Mouse (Mus musculus): Measurements from ENCODE around the gene Tti1.
"Not testable (repeated sequence)": the region's sequence is repeated elsewhere in the genome, so short reads cannot be mapped to it uniquely, and the experiment has no call there.

Tti1 gene

DNA sequence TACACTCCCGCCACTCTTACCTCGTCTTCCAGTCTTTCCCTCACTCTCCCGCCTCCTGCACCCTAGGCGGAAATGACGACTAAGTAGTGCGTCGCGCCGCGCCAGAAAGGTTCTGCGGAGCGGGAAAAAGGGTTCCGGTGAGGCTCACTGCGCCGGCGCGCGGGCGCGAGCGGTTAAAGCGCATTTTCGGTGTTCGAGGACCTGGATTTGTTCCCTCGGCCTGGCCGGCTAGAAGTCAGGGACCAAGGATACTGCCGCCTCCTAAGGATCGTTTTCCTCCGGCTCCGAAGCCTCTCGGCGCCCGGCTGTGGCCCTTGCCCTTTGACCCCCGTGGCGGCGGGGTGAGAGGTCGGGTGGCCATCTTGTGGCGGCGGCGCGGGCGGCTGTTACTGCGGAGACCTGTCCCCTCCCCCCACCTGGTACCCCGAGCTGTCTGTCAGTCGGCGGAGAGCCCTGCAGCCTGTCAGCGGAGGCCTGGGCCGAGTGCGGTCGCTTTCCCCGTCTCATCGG lies at the start of gene Tti1, which contains the start of gene Rprd1b:
Tti1 (minus strand) TSS at position 80 of the 510 bp plus-strand sequence.
Rprd1b (plus strand) TSS at position 144 of the 510 bp plus-strand sequence.
- peak; percentile 93 for DNase-seq

DNA sequence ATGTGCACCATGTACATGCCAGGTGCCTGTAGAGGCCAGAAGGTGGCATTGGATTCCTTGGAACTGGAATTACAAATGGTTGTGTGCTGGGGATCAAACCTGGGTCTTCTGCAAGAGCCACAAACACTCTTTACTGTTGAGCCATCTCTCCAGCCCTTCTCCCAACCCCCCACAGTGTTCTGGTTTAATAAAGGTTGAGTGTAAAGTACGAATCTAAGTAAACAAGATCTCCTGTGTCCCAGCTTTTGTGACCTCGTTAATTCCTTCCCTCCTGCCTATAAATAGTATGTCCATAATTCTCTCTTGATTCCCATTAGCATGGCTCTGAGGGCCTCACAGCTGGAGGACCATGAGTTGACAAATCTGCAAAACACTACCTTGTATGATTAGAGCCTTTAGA lies 49.7 kb upstream of the Tti1 start:
- DNase-seq: no peak

DNA sequence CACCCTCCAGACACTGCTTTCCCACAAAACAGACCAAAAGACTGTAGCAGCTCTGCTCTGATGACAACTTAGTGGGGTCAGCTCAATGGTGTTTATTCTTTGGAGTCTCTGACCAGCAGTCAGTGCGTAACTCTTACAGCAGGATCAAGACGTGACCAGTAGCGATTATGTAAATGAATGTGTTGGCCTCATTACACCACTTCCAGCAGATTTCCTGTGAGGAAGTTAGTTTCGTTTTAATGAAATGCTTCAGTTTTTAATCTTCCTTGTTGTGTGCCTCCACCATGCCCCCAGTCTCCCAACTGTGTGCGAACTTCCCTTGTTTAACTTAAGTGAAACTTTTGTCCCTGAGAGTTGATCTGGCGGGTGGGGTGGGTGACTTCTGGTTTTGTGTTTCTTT lies 48.5 kb upstream of the Tti1 start:
- DNase-seq: no peak

DNA sequence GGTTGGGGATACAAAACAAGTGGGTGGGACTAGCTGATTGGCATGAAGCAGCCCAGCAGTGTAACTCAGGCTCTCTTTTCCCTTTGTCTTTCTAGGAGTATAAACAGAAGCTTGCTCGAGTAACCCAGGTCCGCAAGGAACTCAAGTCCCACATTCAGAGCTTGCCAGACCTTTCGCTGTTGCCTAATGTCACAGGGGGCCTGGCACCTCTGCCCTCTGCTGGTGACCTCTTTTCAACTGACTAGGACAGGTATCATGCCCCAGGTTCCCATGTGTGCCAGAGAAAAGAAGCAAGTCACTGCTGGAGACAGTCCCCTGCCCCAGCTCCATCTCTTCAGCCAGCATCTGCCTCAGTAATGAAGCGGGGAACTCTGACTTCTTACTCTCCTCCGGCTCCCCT lies 46.6 kb upstream of the Tti1 start:
- DNase-seq: no peak

DNA sequence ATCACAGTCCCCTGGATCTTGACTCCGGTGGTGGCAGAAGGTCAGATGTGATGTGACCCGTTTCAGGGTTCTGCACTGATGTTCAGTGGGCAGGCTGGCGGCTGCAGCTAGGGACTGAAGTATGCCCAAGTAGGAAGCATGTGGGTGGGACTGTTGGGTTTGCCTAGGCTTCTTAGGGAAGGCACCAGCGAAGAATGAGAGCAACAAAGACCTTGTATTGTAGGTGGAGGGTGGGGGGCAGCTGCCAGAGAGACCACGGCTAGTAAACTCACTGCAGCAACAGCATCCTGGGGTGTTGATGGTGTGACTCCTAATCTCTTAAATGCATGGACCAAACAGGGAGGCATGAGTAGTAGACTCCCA lies 43.4 kb upstream of the Tti1 start:
- no peak for DNase-seq

DNA sequence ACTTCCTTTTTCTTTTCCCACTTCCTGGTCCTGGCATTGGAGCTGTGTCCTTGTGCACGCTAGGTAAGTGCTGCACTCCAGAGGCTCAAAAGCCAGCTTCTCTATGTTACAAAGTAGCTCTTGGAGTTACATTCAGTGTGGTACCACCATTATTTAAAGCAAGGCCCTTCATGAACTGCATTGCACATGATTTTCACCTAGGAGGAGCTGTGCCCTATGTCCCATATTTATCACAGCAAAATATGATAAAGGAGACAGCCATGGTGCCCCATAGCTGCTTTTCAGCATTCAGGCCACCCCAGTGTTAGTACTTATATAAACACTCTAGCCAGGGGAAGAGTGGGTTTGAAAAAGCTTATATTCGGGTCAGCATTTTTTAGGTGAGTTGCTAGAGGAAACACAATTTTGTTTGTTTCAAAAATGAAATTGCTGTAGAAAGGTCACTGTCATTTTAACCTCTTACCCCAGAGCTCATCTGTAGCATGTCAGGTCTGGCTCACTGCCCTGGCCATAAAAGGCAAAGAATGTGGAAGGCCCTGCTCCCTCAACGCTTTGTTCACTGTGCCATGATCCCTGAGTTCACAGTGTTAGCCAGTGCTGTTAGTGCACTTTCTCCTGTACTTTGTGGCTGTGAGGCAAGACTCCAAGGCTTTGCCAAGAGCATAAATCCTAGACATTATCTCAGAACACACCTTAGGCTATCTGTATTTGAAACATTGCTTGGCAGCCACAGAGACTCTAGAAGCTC lies 42.8 kb upstream of the Tti1 start:
- DNase-seq: no peak

DNA sequence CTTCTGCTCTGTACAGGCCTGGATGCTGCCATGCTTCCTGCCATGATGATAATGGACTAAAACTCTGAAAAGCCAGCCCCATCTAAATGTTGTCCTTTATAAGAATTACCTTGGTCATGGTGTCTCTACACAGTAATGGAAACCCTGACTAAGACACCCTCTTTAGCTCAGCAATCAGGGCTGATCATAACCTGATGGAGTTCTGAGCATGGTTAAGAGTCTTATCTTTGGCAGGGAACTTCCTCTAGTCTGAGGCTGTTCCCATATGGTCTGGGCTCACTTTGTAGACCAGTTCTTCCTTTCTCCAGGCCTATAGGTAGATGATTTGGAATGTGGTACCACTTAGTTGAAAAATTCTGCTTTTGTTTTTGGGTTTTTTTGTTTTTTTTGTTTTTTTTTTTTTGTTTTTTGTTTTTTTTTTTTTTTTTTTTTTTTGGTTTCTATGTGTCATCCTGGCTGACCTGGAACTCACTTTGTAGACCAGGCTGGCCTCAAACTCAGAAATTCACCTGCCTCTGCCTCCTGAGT lies 40.3 kb upstream of the Tti1 start:
- DNase-seq: no peak

DNA sequence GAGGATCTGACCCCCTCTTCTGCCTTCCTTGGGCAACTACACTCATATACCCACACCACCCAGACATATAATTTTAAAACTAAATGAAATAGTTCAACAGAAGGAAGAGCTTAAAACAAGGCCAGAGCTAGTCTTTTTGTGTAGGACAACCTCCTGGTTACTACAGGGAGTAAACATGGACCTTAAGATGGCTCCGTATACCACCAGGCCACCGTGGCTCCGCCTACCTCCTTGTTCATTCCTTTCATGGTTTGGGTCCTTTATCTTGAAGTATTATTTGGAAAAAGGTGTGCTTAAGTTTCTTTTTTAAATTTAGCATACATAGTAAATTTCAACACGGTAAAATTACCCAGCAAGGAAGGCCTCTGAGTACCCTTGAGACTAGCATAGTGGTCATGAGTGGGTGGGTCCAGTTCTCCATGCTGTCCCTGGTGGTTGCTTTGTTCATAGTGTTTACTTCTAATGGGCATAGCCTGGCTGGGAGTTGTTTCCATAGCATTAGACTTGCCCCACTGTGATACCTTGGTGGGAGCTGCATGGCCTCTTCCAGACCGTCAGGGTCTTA lies 39.1 kb upstream of the Tti1 start:
- DNase-seq: no peak

DNA sequence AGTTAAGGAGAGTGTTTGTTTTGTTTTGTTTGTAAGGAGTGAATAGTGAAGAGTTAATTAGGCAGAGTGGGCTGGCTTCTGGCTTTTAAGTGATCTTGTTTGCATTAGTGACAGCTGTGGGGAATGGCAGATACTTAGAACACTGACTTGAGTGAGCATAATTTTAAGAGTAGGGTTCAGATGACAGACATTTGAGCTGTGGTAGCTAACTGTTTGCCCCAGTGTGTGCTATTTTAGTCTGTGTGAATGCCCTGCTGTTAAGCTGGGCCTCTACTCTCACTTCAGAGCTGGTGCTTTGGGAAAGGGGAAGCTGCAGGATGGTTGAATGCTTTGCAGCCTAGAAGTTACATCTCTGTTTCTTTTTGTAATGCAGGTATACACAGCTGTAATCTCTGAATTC lies 38.2 kb upstream of the Tti1 start:
- no peak for DNase-seq

DNA sequence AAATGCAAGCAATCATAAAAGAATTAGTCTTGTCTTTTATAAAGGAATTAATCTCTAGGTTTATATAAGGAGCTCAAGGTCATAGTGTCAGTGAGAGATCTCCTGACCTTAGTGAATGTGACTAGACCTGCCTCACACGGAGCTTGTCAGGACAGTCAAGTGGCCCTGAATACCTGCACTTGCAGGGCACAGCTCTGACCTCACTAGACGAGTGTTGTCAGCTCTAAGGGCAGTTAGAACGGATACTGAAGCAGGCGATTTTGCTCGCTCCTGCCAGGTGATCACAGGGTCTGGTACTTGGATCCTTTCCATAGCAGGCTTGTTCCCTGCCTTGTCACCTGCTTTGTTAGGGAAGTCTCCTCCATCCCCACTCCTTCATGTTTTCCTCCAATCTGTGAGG lies 36.8 kb upstream of the Tti1 start:
- no peak for DNase-seq

DNA sequence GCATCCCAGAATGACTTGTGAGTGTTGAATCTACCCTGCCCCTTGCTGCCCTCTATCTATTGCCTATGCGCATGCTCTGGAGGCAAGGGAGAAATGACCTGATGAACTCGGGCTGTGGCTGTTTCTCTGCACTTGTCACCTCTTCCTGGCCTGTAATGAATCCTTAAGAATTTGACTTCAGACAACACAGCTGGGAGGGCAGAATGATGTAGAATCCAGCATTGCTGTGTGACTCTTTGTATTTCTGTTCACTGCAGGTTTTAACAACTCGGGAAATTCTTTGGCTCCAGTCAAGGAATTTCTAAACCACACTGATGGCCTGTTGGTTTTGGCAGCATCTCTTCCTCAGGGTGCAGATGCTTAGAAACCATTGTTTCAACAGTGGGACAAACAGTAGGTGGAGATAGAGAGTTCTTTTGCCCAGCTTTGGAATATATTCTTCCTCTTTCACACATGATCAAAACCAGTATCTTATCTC lies 36.4 kb upstream of the Tti1 start:
- peak; percentile 23 for DNase-seq

DNA sequence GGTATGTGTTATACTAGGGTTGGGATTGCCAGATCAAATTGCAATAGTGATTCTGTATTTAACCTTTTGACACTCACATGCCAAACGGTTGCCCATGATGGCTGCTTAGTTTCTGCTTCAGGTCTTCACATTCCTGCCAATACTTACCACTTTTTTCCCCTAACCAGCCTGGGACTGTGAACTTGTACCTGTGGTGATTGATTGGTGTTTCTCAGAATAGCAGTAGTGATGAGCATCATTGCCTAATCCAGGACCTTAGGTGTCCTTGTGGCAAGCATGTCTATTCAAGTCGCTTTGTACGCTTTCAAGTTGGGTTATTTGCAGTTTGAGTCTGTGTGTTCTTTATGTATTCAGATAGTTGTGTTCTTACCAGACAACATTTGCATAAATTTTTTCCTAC lies 34.8 kb upstream of the Tti1 start:
- DNase-seq: no peak

DNA sequence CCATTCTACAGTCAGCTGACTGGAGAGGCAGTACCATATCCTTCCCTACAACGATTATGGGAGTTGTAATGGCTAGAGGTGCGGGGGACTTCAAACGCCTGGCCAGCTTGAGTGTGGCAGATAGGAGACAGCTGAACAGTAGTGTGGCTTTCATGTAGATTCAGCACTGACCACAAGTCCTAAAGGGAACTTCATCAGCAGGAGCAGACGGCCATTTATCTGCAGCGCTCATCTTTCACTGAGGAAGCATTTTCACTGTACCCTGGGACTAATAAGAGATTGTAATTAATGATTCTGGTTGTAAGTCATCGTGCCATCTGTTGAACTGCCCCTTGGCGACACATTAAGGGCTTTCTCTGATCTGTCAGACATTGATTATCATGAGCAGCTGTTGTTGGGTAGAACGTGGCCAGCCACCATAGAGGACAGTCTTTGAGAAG lies 31.5 kb upstream of the Tti1 start:
- no peak for DNase-seq

DNA sequence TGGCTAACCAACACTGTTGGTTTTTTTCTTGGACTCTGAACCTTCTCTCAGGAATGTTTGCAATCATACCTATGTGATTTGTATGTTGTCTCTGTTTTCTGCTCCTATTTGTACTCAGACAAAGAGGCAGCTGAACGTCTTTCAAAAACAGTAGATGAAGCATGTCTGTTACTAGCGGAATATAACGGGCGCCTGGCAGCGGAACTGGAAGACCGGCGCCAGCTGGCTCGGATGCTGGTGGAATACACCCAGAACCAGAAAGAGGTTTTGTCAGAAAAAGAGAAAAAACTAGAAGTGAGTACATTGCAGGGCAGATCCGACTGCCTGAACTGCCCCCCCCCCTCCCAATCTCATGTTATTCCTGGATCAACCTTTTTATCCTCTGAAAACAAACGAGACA lies 30.3 kb upstream of the Tti1 start:
- peak; percentile 85 for DNase-seq

DNA sequence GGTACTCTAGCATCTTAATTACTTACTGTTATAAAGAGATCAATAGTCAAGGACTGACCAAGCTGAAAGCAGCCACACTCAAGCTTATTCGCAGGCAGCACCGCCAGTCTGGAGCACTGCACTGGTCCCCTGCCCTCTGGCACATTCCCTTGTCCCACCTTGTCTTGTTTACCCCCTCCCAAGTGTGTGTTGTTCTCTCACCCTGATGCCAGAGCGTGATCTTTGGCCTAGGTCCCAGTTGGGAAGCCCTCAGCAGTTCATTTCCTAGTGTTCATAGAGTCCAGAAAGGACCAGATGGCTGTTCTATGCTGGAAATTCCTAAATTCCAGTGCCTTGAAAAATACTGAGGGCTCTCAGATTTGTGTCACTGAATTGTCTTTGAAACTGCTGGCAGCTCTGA lies 28.8 kb upstream of the Tti1 start:
- peak; percentile 86 for DNase-seq

DNA sequence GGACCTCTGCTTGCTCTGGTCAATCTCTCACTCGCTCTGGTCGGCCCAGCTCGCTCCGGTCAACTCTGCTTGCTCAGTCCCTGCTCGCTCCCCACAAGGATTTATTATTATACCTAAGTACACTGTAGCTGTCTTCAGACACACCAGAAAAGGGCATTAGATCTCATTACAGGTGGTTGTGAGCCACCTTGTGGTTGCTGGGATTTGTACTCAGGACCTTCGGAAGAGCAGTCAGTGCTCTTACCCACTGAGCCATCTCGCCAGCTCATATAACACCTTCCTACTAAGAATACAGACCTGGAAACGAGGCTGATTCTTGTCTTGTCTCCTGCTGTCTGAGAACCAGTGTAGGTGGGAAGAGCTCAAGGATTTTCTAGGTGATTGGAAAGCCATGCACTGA lies 27.1 kb upstream of the Tti1 start:
- DNase-seq: not testable (repeated sequence)

DNA sequence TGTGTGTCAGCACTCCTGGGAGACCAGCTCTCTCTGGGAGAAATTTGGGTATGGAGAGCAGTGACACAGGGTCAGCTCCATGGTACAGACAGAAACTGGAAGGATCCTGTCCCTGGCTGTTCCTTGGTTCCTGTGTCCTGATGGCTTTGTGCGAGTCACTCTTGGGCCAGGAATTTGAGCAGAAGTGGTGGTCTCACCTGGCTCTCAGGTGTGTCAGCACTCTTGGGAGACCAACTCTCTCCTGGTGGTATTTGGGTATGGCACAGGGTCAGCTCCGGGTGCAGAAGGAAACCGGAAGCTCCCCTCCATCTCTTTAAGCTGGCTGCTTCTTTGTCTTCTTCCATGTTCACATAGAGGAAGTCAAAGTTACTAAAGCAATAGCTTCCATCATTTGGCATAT lies 26.4 kb upstream of the Tti1 start:
- no peak for DNase-seq

DNA sequence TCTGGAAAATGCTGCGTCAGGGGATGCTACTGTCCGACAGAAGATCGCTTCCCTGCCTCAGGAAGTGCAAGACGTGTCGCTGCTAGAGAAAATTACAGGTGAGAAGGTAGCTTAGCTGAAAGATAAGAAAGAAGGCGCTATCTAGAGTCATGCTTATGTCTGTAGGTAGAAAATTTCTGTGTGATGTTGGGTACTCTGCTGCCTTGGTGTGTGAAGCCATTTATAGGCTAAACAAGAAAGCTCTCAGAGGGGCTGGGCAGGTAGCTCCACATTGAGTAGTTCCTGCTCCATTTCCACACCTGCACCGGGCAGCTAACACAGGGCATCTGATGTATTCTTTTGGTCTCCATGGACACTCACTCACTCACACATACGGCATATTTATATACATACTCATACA lies 21.9 kb upstream of the Tti1 start:
- DNase-seq: no peak

DNA sequence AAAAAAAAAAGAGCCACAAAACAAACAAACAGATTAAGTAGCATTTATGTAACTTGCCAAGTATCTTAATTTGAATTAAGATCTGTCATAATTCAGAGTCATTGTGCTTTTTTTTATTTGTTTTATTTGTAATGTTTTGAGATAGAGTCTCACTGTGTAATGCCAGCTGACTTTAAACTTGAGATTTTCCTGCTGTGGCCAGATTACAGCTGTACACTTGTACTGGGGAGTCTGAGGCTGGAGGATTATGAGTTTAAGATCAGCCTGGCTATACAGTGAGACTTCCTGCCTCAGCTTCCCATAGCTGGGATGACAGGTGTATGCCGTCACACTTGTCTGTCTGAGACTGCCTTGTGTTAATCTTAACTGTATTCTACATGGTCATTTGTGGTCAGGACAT lies 20.5 kb upstream of the Tti1 start:
- DNase-seq: no peak

DNA sequence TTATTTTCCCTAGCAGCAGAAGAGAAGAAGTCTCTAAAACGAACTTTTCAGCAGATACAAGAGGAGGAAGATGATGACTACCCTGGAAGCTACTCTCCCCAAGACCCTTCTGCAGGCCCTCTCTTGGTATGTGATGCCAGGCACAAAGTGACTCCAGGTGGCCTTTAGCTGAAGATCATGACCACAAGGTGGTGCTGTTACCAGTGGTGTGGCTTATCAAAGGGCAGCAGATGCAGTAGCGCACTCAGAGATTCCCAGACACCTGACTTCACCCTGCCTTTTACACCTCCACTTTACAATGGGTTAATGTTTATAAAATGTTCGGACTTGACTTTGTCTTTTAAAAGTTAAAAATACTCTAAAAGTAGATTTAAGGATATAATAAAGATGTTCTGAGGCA lies 19.7 kb upstream of the Tti1 start:
- peak; percentile 68 for DNase-seq

DNA sequence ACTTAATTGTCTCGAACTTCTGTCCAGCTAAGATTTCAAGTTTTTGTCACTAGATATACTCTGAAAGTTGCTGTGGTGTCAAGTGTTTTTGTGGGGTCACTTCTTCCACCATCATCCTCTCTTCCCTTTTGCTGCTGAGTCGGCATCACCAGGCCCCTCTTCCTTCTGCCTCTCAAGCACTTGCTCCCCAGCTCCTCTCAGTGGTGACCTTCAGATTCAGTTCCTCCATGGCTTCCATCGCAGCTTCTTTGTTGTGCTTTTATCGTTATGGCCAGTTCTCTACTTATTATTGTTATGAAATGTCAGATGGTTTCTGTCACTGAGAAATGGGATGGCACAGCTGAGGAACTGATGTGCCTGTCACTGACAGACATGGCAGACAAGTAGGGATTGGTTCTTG lies 18.0 kb upstream of the Tti1 start:
- DNase-seq: no peak

DNA sequence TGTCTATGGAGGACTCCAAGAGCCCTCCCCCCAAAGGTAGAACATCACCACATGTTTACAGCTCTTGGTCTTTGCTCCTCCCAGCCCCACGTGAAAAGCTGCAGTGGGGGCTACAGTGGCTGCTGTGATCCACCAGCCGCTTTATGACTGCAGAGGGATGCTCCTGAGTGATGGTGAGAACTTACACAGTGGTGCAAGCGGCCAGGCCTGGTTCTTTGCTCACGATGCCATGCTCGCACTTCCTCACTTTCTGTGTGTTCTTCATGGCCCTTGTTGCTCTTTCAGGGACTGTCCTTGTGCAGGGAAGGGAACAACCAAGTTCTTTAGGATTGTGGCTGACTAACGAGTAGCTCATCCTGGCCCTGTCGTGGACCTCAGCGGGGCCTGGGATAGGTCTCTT lies 15.3 kb upstream of the Tti1 start:
- no peak for DNase-seq

DNA sequence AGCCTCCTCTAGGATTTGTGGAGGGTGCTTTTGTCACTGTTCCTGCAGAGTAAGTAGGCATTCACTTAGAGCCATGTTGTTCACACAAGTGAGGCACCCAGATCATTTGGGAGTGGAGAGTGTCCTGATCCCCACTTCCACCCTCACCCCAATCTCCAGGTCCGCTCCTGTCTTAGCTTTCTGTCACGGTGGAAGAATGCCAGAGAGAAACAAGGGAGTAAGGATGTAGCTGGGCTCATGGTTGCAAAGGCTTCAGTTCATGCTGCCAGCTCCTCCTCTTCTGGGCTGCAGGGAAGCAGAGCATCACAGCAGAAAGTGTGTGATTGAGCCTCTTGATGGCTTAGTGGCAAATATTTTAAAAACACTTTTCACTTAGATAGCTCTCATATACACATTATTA lies 12.2 kb upstream of the Tti1 start:
- no peak for DNase-seq

DNA sequence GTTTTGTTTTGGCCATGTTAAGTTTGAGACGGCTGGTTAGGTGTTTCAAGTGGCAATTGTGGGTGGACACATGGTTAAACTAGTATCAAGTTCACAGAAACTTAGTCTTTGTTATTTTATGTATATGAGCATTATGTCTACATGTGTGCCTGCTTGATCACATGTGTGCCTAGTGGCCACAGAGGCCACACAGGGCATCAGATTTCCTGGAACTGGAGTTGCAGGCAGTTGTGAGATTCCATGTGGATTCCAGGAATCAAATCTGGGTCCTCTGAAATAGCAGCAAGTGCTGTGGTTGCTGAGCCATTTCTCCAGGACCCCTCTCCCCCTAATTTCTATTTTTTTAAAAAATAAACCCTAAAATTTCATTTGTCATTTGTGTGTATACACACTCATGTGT lies 11.4 kb upstream of the Tti1 start:
- DNase-seq: no peak
